Mouse (Mus musculus): ENCODE data around the gene Tenm3. TPM values are rescaled to one million over a fixed set of nuclear protein-coding genes. Genes with fewer than 3 reads are reported as not detected.

Gene Tenm3
- total and polyA plus RNA-seq, 3 experiments, result 0.03 to 0.08 (median 0.07) TPM

GRCm38 (mm10) chr8:48385833-48386232, 457.9 kb downstream of the Tenm3 start:
- DNase-seq (ENCODE audit: extremely low read depth), result no peak
- in situ Hi-C loops (cut with MboI; ENCODE audit: low pct_ligation_motif_present, low pct_unique_long_range_greater_than_20kb, low sequenced_read_pairs) (no loop called here), dilution Hi-C loops (cut with MboI; ENCODE audit: extremely low pct_ligation_motif_present, extremely low pct_unique_long_range_greater_than_20kb, low sequenced_read_pairs) (no loop called here)
- no peaks in the 10 kb centered on the region for H3K27me3 ChIP-seq (replicated peaks)
- H3K27ac ChIP-seq (ENCODE audit: insufficient read depth, low read depth), result no peak overlapping the region
- H3K4me3 ChIP-seq (replicated peaks in 1 of 3; ENCODE audit: low read depth in 2 of 3, low read length in 2 of 3, poor library complexity in 1 of 3), result no peak overlapping the region
- no peak overlapping the region for H3K9ac ChIP-seq (ENCODE audit: insufficient read depth, low read depth)
- no peaks in the 10 kb centered on the region for H3K79me2 ChIP-seq (replicated peaks; ENCODE audit: control insufficient read depth, extremely low read depth, insufficient read depth, poor library complexity, severe bottlenecking)
- H3K4me1 ChIP-seq (ENCODE audit: control insufficient read depth in 1 of 2, insufficient read depth in 2 of 2), result no peaks in the 10 kb centered on the region
- no peaks in the 10 kb centered on the region for H3K36me3 ChIP-seq (replicated peaks in 1 of 2; ENCODE audit: control insufficient read depth in 1 of 2, insufficient read depth in 1 of 2, low read length in 1 of 2)
- TF ChIP-seq BHLHE40 (IDR thresholded peaks at IDR 0.05; ENCODE audit: low read depth, low read length) (no peak), UBTF (IDR thresholded peaks at IDR 0.05; ENCODE audit: low read depth, low read length) (no peak), CHD2 (IDR thresholded peaks at IDR 0.05; ENCODE audit: low read length) (no peak), RCOR1 (conservative IDR thresholded peaks at IDR 0.05; ENCODE audit: low read depth, low read length) (no peak), EP300 (IDR thresholded peaks at IDR 0.05; ENCODE audit: low read length) (no peak), E2F4 (IDR thresholded peaks at IDR 0.05; ENCODE audit: insufficient replicate concordance, low read depth, low read length) (no peak), USF1 (IDR thresholded peaks at IDR 0.05; ENCODE audit: low read depth, low read length) (no peak), ZKSCAN1 (IDR thresholded peaks at IDR 0.05; ENCODE audit: borderline replicate concordance, low read depth, low read length) (no peak), SMC3 (IDR thresholded peaks at IDR 0.05; ENCODE audit: low read depth, low read length) (no peak), MYC (IDR thresholded peaks at IDR 0.05; ENCODE audit: low read depth, low read length) (no peak), MXI1 (IDR thresholded peaks at IDR 0.05; ENCODE audit: low read depth, low read length) (no peak), NELFE (IDR thresholded peaks at IDR 0.05; ENCODE audit: low read depth, low read length) (no peak), MAFK (IDR thresholded peaks at IDR 0.05; ENCODE audit: insufficient replicate concordance, low read length) (no peak), KAT2A (IDR thresholded peaks at IDR 0.05; ENCODE audit: insufficient replicate concordance, low read length) (no peak), TCF12 (IDR thresholded peaks at IDR 0.05; ENCODE audit: low read depth, low read length) (no peak), JUND (conservative IDR thresholded peaks at IDR 0.05; ENCODE audit: low read depth, low read length) (no peak), IRF4 (IDR thresholded peaks at IDR 0.05; ENCODE audit: low read depth, low read length) (no peak)
- no peak overlapping the region for H3K4me2 ChIP-seq (ENCODE audit: insufficient read depth, low read depth, poor library complexity, severe bottlenecking)
- H3K9me3 ChIP-seq (replicated peaks; ENCODE audit: low read length), result peaks cover 59% of the 10 kb centered on the region

GRCm38 (mm10) chr8:48380035-48380434, 463.7 kb downstream of the Tenm3 start:
- no peak overlapping the region for H3K4me2 ChIP-seq (ENCODE audit: insufficient read depth, low read depth, poor library complexity, severe bottlenecking)
- dilution Hi-C loops (cut with MboI; ENCODE audit: extremely low pct_ligation_motif_present, extremely low pct_unique_long_range_greater_than_20kb, low sequenced_read_pairs), result no loop called here
- no peaks in the 10 kb centered on the region for H3K27me3 ChIP-seq (replicated peaks)
- no peak overlapping the region for H3K4me3 ChIP-seq (replicated peaks in 1 of 3; ENCODE audit: low read depth in 2 of 3, low read length in 2 of 3, poor library complexity in 1 of 3)
- H3K36me3 ChIP-seq (replicated peaks in 1 of 2; ENCODE audit: control insufficient read depth in 1 of 2, insufficient read depth in 1 of 2, low read length in 1 of 2), result no peaks in the 10 kb centered on the region
- no peak overlapping the region for H3K27ac ChIP-seq (ENCODE audit: insufficient read depth, low read depth)
- H3K9me3 ChIP-seq (replicated peaks; ENCODE audit: low read length), result peaks cover 59% of the 10 kb centered on the region
- H3K79me2 ChIP-seq (replicated peaks; ENCODE audit: control insufficient read depth, extremely low read depth, insufficient read depth, poor library complexity, severe bottlenecking), result no peaks in the 10 kb centered on the region
- in situ Hi-C loops (cut with MboI; ENCODE audit: low pct_ligation_motif_present, low pct_unique_long_range_greater_than_20kb, low sequenced_read_pairs), result no loop called here
- TF ChIP-seq USF1 (IDR thresholded peaks at IDR 0.05; ENCODE audit: low read depth, low read length), result no peak
- no peak for TF ChIP-seq GABPA (IDR thresholded peaks at IDR 0.05; ENCODE audit: insufficient replicate concordance, low read depth, low read length)
- TF ChIP-seq E2F4 (IDR thresholded peaks at IDR 0.05; ENCODE audit: insufficient replicate concordance, low read depth, low read length), result no peak
- no peak for TF ChIP-seq ZMIZ1 (IDR thresholded peaks at IDR 0.05; ENCODE audit: low read depth, low read length)
- TF ChIP-seq NELFE (IDR thresholded peaks at IDR 0.05; ENCODE audit: low read depth, low read length), result no peak
- TF ChIP-seq SMC3 (IDR thresholded peaks at IDR 0.05; ENCODE audit: low read depth, low read length), result no peak
- TF ChIP-seq CHD1 (IDR thresholded peaks at IDR 0.05; ENCODE audit: low read depth, low read length), result no peak
- no peak for TF ChIP-seq HCFC1 (IDR thresholded peaks at IDR 0.05; ENCODE audit: low read depth, low read length)
- no peak for TF ChIP-seq POLR2A (IDR thresholded peaks at IDR 0.05; ENCODE audit: low read depth, low read length)
- TF ChIP-seq BHLHE40 (IDR thresholded peaks at IDR 0.05; ENCODE audit: low read depth, low read length), result no peak
- TF ChIP-seq KAT2A (IDR thresholded peaks at IDR 0.05; ENCODE audit: insufficient replicate concordance, low read length), result no peak
- TF ChIP-seq SIN3A (IDR thresholded peaks at IDR 0.05; ENCODE audit: low read length), result no peak
- TF ChIP-seq ETS1 (conservative IDR thresholded peaks at IDR 0.05; ENCODE audit: low read depth, low read length), result no peak
- no peak for TF ChIP-seq JUN (IDR thresholded peaks at IDR 0.05; ENCODE audit: insufficient read depth, low read depth, low read length)
- TF ChIP-seq UBTF (IDR thresholded peaks at IDR 0.05; ENCODE audit: low read depth, low read length), result no peak
- no peak for TF ChIP-seq MXI1 (IDR thresholded peaks at IDR 0.05; ENCODE audit: low read depth, low read length)
- no peaks in the 10 kb centered on the region for H3K4me1 ChIP-seq (ENCODE audit: control insufficient read depth in 1 of 2, insufficient read depth in 2 of 2)
- no peak for DNase-seq (ENCODE audit: extremely low read depth)
- H3K9ac ChIP-seq (ENCODE audit: insufficient read depth, low read depth), result no peak overlapping the region

Measured in CH12.LX (cell line).